Mouse (Mus musculus) 3134 (cell line): ENCODE results near the gene Polr1a.
"Not testable (repeated sequence)": the region's sequence is repeated elsewhere in the genome, so short reads cannot be mapped to it uniquely, and the experiment has no call there.

Experiments used
- DNase-seq: peaks from one replicate; pipeline ENCODE4 v3.0.0-alpha.2; 2011; ENCODE audit warnings: low spot score; ENCODE audit not compliant: insufficient read length; ENCODE audit errors: extremely low read depth

Polr1a gene

DNA sequence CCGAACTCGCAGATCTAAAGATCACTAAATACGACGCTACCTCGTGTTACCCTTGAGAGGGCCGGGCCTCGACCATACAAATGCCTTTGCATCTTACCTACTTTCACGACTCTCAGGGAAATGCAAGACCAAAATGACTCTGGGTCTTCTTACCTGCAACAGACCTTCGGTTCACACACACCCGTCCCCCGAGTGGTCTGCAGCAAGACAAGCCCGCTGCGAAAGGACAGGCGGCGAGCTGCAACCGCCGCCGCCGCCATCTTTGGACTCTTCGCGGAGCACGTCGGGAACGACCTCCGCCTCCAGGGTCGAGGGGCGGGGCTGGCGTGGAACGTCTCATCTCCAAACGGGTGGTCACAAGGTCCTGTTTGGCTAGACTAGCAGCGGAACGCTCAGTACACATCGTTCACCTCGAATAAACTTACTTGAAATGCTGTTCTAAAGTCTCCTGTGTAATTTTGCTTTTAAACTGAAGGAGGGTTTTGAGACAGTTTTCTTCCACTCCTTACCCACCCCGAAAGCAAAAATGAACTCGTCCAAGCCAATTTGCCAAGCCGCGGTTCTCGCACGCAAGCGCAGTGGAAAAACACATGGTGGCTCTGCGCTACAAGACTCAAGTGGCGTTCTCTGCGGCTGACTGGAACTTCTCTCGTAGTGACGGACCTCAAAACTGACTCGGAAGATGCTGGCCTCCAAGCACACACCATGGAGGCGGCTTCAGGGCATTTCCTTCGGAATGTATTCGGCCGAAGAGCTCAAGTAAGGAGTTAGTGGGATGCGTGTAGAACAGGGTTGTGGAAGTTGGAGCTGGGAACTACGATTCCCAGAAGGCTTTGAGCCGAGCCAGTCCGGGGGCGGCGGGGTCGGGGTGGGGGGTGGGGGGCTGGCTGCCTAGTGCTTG lies at the start of gene Polr1a, which contains the start of gene Ptcd3:
Polr1a (plus strand) TSS at position 573 of the 901 bp plus-strand sequence.
Ptcd3 (minus strand) TSS at position 270 of the 901 bp plus-strand sequence.
- peak; percentile 85 for DNase-seq

DNA sequence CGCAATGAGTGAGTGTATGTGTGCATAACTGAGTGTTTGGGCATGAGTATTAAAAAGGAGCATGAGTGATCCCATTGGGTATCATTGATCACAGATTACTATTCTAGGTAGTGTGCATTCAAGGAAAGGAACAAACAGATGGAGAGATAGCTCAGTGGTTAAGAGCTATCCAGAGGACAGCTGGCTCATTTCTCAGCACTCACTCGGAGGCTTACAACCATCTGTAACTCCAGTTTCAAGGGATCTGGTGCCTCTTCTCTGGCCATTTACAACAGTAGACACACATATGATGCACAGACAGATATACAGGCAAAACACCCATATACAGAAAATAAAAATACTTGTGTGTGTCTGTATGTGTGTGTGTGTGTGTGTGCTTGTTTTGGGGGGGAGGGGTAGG lies 41.1 kb upstream of the Polr1a start:
- DNase-seq, result no peak

DNA sequence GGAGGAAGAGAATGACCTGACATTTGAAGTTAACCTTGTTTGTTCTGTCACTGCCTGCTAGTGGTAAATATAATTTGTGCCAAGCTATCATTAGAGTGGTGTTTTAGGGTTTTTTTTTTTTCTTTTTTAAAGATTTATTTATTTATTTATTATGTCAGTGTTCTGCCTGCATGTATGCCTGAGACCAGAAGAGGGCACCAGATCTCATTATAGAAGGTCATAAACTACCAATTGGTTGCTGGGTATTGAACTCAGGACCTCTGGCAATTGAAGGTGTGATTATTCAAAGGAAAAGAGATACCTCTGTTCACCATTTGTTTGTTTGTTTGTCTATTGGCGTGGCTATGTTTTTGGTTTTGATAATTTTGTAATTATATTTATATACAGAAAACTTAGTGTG lies 40.0 kb upstream of the Polr1a start:
- DNase-seq, result no peak

DNA sequence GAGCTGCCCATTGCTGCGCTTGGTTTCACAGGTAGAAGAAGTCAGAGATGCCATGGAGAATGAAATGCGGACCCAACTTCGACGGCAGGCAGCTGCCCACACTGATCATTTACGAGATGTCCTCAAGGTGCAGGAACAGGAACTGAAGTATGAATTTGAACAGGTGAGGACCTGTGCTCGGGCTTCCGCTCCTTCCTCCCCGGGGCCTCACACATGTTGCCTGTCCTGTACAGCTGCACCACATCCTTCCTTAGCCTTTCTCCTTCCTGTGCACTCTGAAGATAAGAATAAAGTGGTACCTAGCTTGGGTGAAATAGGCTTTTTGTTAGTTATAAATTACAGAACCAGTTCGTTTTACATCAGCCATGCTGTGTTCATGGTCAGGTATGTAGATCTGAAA lies 37.5 kb upstream of the Polr1a start:
- DNase-seq, result no peak

DNA sequence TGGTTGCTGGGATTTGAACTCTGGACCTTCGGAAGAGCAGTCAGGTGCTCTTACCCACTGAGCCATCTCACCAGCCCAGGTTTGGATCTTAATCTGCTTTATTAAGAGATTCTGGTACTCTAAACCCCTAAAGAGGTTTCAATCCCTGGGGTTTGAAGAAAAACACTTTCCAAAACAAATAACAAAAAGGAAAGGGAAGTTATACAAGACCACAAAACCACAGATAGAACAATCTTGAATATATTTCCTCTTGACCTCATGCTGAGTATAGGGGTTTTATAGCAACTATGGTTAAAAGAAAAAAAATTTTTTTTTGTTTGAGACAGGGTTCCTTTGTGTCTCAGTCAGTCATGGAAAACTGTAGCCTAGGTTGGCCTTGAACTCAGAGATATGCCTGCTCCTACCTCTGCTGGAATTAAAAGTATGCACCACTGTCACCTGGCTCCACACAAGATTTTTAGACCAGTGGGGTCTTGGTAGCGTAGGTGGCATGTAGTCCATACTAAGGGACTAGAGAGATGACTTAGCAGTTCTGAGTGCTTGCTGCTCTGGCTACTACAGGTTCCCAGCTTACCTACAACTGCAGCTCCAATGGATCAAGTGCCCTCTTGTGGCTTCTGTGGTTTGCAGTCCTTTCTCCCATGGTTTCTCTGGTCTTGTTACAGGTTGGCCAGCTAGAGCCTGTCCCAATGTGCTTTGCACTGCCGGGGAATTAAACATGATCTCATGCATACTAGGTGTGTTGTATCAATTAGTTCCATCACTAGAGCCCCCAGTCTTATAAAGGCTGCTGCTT lies 30.7 kb upstream of the Polr1a start:
- DNase-seq, result peak; percentile 9

DNA sequence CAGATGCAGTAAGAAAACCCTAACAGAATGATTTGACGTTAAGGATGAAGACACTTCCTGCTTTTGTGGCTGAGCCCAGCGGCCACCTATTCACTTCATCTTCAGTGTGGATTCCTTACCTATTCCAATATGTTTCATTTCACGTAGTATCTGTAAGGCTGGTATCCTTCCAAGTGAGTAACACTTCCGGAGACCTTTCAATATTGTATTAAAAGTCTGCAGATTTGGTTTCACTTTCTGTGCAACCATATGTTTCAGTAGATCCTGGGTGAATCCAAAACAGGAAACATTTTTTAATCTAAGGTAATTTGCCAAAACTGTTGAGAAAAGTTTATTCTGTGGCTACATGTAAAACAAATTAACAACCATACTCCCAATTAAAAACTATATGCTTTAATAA lies 15.6 kb upstream of the Polr1a start:
- no peak for DNase-seq

DNA sequence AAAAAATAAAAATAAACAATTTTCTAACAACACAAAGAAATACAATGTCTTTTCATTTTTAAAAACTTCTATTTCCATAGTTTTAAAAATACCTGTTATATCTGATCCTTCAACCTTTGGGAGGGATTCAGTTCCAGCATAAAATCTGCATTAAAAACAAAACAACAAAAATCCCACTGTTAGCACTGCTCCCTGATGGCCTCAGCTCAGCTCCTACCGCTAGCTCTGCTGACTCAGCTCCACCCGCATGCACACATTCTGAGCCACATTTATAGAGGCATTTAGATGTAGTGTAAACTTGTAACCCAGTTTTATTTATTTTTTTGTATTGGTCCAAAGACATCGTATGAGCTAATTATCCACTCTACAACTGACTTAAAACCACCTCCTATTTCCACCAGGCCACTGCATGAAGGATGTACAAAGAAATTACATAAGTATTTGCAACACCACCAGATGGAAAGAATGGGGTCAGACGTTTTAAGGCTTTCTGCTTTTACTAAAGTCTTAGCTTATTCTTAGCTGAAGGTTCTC lies 1.1 kb upstream of the Polr1a start:
- DNase-seq, result no peak

DNA sequence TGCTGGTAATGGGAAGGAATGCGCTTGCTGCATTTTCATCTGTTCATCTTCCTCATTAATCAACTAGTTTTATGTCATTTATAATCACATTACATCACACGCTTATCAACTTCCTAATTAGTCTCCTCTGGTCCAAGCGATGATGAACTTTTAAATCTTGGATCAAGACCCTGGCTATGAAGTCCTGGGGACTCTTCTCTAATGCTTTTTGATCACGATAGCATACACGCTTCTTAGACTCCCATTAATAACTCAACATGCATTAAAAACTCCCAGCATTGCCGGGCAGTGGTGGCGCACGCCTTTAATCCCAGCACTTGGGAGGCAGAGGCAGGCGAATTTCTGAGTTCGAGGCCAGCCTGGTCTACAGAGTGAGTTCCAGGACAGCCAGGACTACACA lies 531 bp downstream of the Polr1a start:
- DNase-seq, result no peak

DNA sequence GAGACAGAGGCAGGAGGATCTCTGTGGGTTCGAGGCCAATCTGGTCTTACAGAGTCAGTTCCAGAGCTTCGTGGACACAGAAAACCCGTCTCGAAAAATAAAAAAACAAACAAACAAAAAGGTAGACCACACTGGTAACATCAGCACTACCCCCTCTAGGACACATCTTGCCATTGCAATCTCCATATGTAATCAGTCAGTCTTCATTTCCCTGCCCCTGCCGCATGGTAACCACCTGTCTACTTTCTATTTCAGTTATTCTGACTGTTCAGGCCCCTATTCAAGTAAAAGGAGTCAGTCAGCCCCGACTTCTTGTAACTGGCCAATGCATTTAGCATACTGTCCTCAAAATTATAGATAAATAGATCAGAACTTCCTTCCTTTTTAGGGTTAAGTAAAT lies 987 bp downstream of the Polr1a start:
- DNase-seq, result no peak

DNA sequence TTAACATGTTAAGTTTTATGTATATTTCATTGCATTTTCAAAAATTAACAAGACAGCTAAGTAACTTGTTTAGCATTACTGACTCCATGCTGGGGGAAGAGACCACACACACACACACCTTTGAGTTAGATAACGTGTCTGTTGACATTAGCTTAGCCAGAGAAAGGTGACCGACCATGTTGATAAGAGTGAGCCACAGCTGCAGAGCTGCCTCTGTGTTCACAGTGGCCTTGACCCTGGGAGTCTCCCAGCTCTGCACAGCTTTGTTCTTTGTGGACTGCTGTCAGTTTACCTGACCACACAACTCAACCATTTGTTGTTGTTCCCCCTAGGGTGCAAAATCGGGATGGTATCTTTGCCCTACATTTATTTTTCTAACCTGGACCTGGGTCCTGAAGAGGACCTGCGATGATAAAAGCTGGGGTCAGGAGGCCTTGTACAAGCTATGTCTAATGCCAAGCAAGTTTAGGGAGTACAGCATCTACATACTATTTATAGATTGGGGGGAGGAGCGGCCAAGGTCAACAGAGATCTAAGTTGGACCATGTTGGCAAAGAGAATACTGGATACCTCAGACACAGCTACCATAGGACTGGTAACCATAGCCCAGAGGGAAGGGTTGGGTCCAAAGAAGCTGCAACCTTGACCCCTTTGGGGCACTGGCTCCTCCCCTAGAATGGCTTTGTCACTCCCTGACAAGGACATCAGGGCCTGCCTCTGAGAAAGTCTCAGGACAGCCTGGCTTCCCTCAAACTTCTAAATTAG lies 3.0 kb downstream of the Polr1a start:
- DNase-seq, result no peak

DNA sequence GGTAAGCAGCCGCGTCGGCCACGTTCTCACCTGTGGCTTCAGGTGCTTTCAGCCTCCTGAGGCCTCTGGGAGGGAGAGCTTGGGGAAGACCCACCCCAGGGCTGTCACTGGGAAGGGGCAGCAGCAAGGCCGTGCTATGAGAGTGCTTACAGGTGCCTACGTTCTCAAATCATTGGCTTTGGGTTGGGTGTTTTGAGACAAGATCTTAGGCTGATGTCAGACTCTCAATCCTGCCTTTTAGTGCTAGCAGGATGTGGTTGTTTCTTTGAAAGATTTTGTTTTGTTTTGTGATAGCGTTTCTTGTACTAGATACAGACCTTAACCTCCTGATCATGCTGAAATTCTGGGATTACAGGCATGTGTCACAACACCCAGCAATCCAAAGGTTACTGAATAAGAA lies 11.9 kb downstream of the Polr1a start:
- DNase-seq, result no peak

DNA sequence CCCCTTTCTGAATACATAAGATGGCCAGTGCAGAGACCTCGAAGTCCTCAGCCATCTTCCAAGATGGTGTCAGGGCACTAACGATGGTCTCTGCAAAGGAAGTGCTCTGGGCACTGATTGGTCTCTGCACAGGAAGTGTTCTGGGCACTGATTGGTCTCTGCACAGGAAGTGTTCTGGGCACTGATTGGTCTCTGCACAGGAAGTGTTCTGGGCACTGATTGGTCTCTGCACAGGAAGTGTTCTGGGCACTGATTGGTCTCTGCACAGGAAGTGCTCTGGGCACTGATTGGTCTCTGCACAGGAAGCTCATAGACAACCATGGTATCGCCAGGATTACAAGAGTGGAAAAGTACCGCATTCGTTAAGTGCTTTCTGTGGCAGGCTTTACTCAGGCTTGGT lies 16.4 kb downstream of the Polr1a start:
- not testable (repeated sequence) for DNase-seq

DNA sequence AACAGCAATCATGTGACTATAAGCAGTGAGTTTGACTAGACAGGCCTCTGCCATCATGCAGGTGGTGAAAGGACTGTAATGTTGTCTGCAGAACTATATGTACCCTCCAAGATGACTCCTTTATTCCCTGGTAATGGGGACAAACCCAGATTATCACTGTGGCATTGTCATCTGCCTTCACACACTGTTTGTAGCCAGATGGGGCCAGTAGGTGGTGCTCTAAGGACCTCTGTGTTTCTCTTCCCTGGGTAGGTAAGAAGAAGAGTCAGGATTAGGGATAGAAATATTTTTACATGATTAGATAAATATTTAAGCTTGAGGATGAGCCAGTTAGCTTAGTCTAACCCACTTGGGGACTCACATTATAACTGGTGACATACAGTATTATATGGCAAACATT lies 19.1 kb downstream of the Polr1a start:
- no peak for DNase-seq

DNA sequence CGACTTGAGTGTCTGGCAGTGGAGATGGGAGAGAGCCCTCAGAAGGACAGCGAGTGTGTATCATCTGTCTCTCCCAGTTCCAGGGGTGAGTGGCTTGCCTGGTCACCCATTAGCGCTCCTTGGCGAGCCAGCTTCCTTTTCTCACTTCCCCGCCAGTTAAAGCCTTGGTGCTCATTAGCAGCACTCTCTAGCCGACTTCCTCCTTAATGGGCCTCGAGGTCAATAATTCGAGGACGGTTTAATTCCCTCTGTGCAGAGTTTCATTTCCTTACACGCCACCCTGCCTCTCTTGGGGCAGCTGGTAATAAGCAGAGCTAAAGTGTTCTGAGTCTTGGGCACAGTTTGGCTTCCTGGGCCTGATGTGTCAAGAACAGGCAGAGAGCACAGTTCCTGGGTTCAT lies 21.2 kb downstream of the Polr1a start:
- DNase-seq, result no peak

DNA sequence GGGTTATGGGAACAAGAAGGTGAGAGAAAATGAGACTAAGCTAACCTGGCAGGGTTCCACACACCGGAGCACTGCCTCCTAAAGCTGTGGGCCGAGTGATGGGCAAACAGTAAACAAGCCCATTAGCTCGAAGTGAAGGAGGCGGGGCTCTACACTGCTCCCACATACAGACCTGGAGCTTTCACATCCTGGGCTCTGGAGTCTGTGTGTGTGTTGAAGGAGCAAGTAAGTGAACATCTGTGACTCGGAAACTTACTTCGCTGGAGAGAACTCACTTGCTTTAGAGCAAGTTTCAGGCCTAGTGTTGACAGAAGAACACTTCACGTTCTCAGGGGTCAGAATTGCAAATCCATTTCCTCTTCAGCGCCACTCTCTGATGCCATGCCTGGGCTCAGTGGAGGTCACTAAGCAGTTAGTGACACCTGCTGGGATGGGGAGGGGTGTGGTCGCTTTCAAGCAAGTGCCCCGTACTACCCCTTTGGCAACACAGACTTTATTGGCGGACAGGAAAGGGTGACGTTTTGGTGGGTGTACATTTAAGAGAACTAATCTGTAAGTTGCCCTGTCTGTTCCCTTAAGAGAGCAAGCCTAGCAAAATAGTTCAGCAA lies 22.1 kb downstream of the Polr1a start:
- no peak for DNase-seq

DNA sequence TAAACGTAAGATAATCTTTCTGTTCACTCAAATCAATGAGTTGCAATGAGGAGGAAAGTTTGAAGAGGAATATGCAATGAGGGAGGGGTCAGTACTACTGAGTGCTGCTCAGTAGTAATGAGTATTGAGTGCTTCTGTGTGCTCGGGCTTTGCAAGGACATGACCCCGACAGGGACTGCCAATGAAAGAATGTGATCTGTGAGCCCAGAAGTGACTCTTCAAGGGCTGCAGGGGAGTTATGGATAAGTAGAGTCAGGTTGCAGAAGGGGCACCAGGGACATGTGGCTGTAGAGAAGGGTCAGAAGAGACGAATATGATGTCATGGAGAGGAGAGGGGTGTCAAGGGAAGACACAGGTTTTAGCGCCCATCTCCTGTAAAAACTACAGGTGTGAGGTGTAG lies 23.5 kb downstream of the Polr1a start:
- no peak for DNase-seq

DNA sequence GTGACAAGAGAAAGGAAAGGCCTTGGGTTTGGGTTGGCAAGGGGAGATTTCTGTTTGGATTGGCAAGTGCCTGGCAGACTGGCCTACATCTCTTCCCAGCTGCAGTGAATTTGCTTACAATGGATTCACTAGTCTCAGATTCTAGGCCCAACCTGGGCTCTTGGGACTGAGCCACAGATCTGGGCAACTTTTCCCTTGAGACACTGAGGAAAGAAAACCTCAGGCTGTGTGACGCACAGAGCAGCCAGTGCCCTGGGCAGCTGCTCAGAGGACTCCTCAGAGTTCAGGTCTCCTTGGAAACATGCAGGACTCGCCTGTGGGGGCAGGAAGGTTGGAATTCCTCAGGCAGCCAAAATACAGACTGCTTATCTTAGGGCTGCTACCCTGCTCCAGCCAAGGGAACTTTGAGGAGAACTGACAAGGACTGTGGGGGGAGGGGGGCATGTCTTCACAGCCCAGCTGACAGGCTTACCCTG lies 25.3 kb downstream of the Polr1a start:
- peak; percentile 89 for DNase-seq

DNA sequence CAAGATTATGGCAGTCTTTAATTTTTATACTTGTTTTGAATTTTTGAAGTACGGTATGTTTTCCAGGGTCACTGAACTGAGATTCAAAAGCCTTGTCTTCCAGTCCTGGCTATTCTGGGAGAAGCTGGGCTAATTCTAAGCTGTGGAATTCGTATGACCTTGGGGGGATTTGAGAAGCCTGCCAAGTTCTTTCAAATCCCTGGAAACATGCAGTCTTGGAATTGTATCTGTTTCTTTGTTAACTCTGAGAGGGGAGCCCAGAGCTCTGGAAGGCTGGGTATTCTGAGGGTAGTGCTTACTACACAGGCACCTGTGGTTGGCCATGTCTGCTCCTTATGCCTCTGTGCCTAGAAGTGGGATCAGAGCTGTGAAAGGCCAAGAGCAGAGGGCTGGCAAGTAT lies 26.9 kb downstream of the Polr1a start:
- DNase-seq, result no peak

DNA sequence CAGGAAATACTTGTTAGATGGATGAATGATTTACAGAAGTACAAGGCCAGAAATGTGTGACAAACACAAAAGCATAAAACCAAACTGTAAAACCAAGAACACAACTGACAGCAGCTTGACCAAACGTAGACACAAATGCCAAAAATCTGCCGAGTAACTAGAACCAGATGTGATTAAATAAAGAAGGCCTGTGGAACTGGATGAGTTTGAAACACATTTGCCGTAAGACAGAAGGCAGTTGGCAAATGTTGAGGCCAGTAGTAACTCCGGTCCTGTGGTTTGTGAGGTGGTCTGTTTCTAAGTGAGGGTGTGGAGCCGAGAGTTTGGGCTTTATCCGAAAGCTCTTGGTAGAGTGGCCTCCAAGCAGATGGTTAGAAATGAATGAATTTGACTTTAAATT lies 32.1 kb downstream of the Polr1a start:
- DNase-seq, result no peak

DNA sequence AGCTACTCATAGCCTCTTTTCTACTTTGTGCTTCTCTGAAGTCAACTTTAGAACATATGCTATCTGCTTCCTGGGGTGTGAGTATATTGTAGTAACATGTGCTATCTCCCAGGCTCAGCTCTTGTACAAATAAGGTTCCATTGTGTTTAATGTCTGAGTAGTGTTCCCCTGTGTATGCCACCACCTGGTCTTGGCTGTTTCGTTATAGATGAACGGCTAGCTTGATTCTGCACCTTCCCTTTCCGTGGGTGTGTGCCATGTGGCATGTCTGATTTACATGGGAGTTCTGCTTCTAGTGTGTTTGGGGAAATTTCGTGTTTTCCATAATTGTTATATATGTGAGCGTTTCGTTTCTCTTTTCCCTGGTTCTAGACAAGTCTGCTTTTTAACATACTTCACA lies 36.2 kb downstream of the Polr1a start:
- no peak for DNase-seq
